Mouse (Mus musculus) left cerebral cortex, adult 8-10 months (tissue): ENCODE measurements around the gene Arrdc1. TPM values are rescaled to one million over a fixed set of nuclear protein-coding genes. Genes with fewer than 3 reads are reported as not detected.
"Not testable (repeated sequence)": the region's sequence is repeated elsewhere in the genome, so short reads cannot be mapped to it uniquely, and the experiment has no call there.

Experiments used
- DNase-seq, 2 experiments: peaks; one replicate each; pipeline ENCODE4 v3.0.0; 2022; ENCODE audit warnings: low spot score in 2 of 2
- total RNA-seq, 4 experiments: library from RNA; stranded (reverse); gene quantifications; 2 replicates each; pipeline ENCODE4 v1.2.4; 2022

Gene Arrdc1
- total RNA-seq, result 10 to 100 TPM; 13.4 to 22.3 (median 19.6) TPM

GRCm38 (mm10) chr2:24935057-24935796 is at the start of gene Arrdc1:
Gene Arrdc1, minus strand, starts transcription at chr2:24935252.
- DNase-seq, result peak; percentile 46 to 88

- no peak for DNase-seq
Measured at GRCm38 (mm10) chr2:24976960-24977359, 41.9 kb upstream of the Arrdc1 start.

- DNase-seq, result peak; percentile 20 to 67
Measured at GRCm38 (mm10) chr2:24975704-24976297, 40.7 kb upstream of the Arrdc1 start, which contains the start of gene Pnpla7. Gene Pnpla7, plus strand, starts transcription at chr2:24976033.

- peak; percentile 84 to 98 for DNase-seq
Measured at GRCm38 (mm10) chr2:24974906-24975703, 40.1 kb upstream of the Arrdc1 start, which contains the start of gene Mrpl41. Gene Mrpl41, minus strand, starts transcription at chr2:24975098.

- not testable (repeated sequence) for DNase-seq
Measured at GRCm38 (mm10) chr2:24974452-24974851, 39.4 kb upstream of the Arrdc1 start.

GRCm38 (mm10) chr2:24970386-24970785 is 35.3 kb upstream of the Arrdc1 start:
- DNase-seq, result no peak

- peak; percentile 77 to 79 for DNase-seq
Measured at GRCm38 (mm10) chr2:24962304-24963000, 27.4 kb upstream of the Arrdc1 start, which contains the start of gene Dph7. Gene Dph7, plus strand, starts transcription at chr2:24962400.

GRCm38 (mm10) chr2:24960910-24961309 is 25.9 kb upstream of the Arrdc1 start:
- no peak for DNase-seq

- DNase-seq, result no peak
Measured at GRCm38 (mm10) chr2:24952537-24953055, 17.5 kb upstream of the Arrdc1 start.

- no peak for DNase-seq
Measured at GRCm38 (mm10) chr2:24950189-24950535, 15.1 kb upstream of the Arrdc1 start.

- peak; percentile 92 to 96 for DNase-seq
Measured at GRCm38 (mm10) chr2:24949421-24950188, 14.6 kb upstream of the Arrdc1 start, which contains the start of gene Zmynd19. Gene Zmynd19, plus strand, starts transcription at chr2:24949792.

GRCm38 (mm10) chr2:24944304-24944703 is 9.3 kb upstream of the Arrdc1 start:
- not testable (repeated sequence) for DNase-seq

- no peak for DNase-seq
Measured at GRCm38 (mm10) chr2:24942092-24942491, 7.0 kb upstream of the Arrdc1 start.

GRCm38 (mm10) chr2:24934441-24934963 is 550 bp downstream of the Arrdc1 start:
- DNase-seq, result no peak

GRCm38 (mm10) chr2:24929593-24929992 is 5.5 kb downstream of the Arrdc1 start:
- no peak for DNase-seq

- no peak for DNase-seq
Measured at GRCm38 (mm10) chr2:24929119-24929518, 5.9 kb downstream of the Arrdc1 start.

GRCm38 (mm10) chr2:24927810-24928479 is 7.1 kb downstream of the Arrdc1 start:
- no peak for DNase-seq

- no peak for DNase-seq
Measured at GRCm38 (mm10) chr2:24926965-24927358, 8.1 kb downstream of the Arrdc1 start.

- DNase-seq, result no peak
Measured at GRCm38 (mm10) chr2:24926345-24926964, 8.6 kb downstream of the Arrdc1 start.
